Mouse (Mus musculus) brain, embryonic 14.5 days (tissue): ENCODE data around the gene Ankrd44.

Source experiments
- CTCF ChIP-seq: fragments of 200-500 bp; IDR thresholded peaks from 2 replicates; pipeline ENCODE4 v1.5.1; 2012; ENCODE audit warnings: inconsistent platforms, mild to moderate bottlenecking, moderate library complexity, borderline replicate concordance; ENCODE audit not compliant: insufficient read depth, insufficient read length; ENCODE audit errors: extremely low read depth
- POLR2A ChIP-seq: fragments of 200-500 bp; IDR thresholded peaks from 2 replicates; pipeline ENCODE4 v1.6.1; 2012; ENCODE audit warnings: mild to moderate bottlenecking, inconsistent platforms, borderline replicate concordance; ENCODE audit not compliant: poor library complexity, insufficient read depth, insufficient read length, severe bottlenecking; ENCODE audit errors: extremely low read depth

GRCm38 (mm10) chr1:54824106-54824808 lies 101.9 kb downstream of the Ankrd44 start:
- TF ChIP-seq CTCF (no peak), POLR2A (no peak)
